Comparison of ENCODE assay signal across 24 mouse cellular contexts in the genomic region with DNA sequence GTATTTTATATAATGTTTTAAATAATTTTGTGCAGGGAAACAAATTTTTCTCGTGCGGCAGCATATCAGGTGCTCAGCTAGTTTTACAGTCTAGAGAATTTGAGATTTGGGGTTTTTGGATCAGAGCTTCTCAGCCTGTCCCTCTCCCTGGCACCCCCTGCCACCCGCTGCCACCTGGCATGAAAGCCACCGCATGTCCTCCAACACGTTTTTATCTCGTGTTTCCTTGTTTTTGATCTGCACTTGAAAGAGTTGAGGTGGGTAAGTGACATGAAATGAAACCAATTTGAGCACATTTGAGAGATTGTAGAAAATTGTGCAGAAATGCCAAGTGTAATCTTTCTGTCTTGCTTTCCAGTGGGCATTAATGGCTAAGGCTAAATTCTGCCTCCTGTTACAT. TPM values are rescaled to one million over a fixed set of nuclear protein-coding genes. Genes with fewer than 3 reads are reported as not detected.
DNase-seq lines count a peak whose midpoint lies in the region; ATAC-seq lines count a peak whose summit lies in the region.
"Had no signal": no experiment of that assay in that cellular context is flagged by ENCODE, and none has a peak within 500 bp of the region (broad histone marks: within the 10 kb centered on the region; RNA-seq: fewer than 3 reads in every experiment).

No protein-coding gene starts in this region.

- no peaks in the 10 kb centered on the region for H3K27me3 ChIP-seq in hindbrain, embryonic 12.5 days
- H3K27me3 ChIP-seq: intestine, embryonic 15.5 days; limb, embryonic 12.5 days had no signal

- peak; percentile 66 to 78 for DNase-seq in cerebellum, postnatal 10 days
- peak; percentile 76 for DNase-seq in CD4-positive helper T cell, adult 2 months (ENCODE audit: low read depth, low spot score)
- peak; percentile 13 to 28 for DNase-seq in natural killer cell, adult 2 months (ENCODE audit: low spot score in 2 of 2)
- peak; percentile 73 for DNase-seq in thymus, postnatal 25 days
- no peak for DNase-seq in urinary bladder, postnatal 14 days (ENCODE audit: low spot score)
- no peak for DNase-seq in B cell, adult 2 months
- DNase-seq: adrenal gland, postnatal 36 days; cerebellum, adult 11-12 months; gastrocnemius, adult 2 months; heart, postnatal 36 days; kidney, adult 8-10 months; kidney, postnatal 10 days; liver, postnatal 0 days; right cerebral cortex, postnatal 4 days had no signal

- no peak overlapping the region for H3K4me2 ChIP-seq in hindbrain, embryonic 12.5 days (replicated peaks)
- H3K4me2 ChIP-seq: hindbrain, embryonic 14.5 days; intestine, embryonic 15.5 days; limb, embryonic 12.5 days; liver, embryonic 11.5 days had no signal

- H3K27ac ChIP-seq in hindbrain, embryonic 12.5 days: no peak overlapping the region
- H3K27ac ChIP-seq: gastrocnemius, adult 2 months; hindbrain, embryonic 14.5 days; intestine, embryonic 15.5 days; limb, embryonic 12.5 days; midbrain, embryonic 10.5 days had no signal

- no peaks in the 10 kb centered on the region for H3K9me3 ChIP-seq in hindbrain, embryonic 12.5 days (replicated peaks)
- H3K9me3 ChIP-seq: intestine, embryonic 15.5 days; limb, embryonic 12.5 days; midbrain, embryonic 10.5 days had no signal

- no peak overlapping the region for H3K9ac ChIP-seq in hindbrain, embryonic 12.5 days
- H3K9ac ChIP-seq: hindbrain, embryonic 14.5 days; intestine, embryonic 15.5 days; limb, embryonic 12.5 days; liver, postnatal 0 days had no signal

- 82% methylated on average over 6 of the region's 6 CpGs for WGBS in hindbrain, embryonic 12.5 days

- H3K4me3 ChIP-seq in hindbrain, embryonic 12.5 days: no peak overlapping the region
- H3K4me3 ChIP-seq: gastrocnemius, adult 2 months; intestine, embryonic 15.5 days; limb, embryonic 12.5 days; midbrain, embryonic 10.5 days had no signal

- H3K4me1 ChIP-seq in hindbrain, embryonic 12.5 days: peaks cover 5% of the 10 kb centered on the region
- H3K4me1 ChIP-seq: intestine, embryonic 15.5 days had no signal

- no peak for ATAC-seq in cerebellum, adult (ENCODE audit: insufficient number of reproducible peaks, low FRiP score, low TSS enrichment)
- no peak for ATAC-seq in hindbrain, embryonic 12.5 days (ENCODE audit: low FRiP score)
- ATAC-seq: intestine, embryonic 15.5 days; liver, postnatal 0 days; lung, postnatal 0 days had no signal

- H3K36me3 ChIP-seq in hindbrain, embryonic 12.5 days: no peaks in the 10 kb centered on the region
- H3K36me3 ChIP-seq: intestine, embryonic 15.5 days; limb, embryonic 12.5 days; midbrain, embryonic 10.5 days had no signal

RNA-seq across cellular contexts. Expression of gene March10, which starts 11.6 kb away (rescaled TPM):
- 0.31 and 0.99 TPM in 2 replicates for polyA plus RNA-seq in hindbrain, embryonic 12.5 days (2016; fragmentation: Nextera tagmentation; extraction: Ambion mirVana)
- polyA plus RNA-seq: intestine, embryonic 15.5 days; limb, embryonic 12.5 days; liver, embryonic 11.5 days; liver, postnatal 0 days; midbrain, embryonic 10.5 days; neural tube, embryonic 11.5 days; stomach, embryonic 16.5 days had no signal

Comparison
In these comparisons a context has a peak if more than half of its experiments do, and no peak if none do; other contexts are left out.
1. DNase-seq: peak in cerebellum, postnatal 10 days (2 of 2), CD4-positive helper T cell, adult 2 months (single experiment), natural killer cell, adult 2 months (2 of 2) and thymus, postnatal 25 days (single experiment); none in urinary bladder, postnatal 14 days (single experiment) and B cell, adult 2 months (0 of 2).